Mouse (Mus musculus) cerebellum, adult 2 months (tissue): ENCODE results near the gene Ep400. TPM values are rescaled to one million over a fixed set of nuclear protein-coding genes. Genes with fewer than 3 reads are reported as not detected.

ENCODE experiments used
- DNase-seq, 2 experiments: peaks; one replicate each; pipeline ENCODE4 v3.0.0; 2021
- H3K27ac ChIP-seq: fragments of 200-500 bp; 2 replicates; pipeline ENCODE4 v1.5.1; 2012; ENCODE audit warnings: low read length, control low read depth, inconsistent platforms; ENCODE audit not compliant: insufficient read depth
- H3K27me3 ChIP-seq: fragments of 200-500 bp; 2 replicates; pipeline ENCODE4 v1.6.1; 2012; ENCODE audit warnings: inconsistent platforms, mild to moderate bottlenecking, low read length, moderate library complexity; ENCODE audit not compliant: control insufficient read depth, insufficient read depth
- H3K4me1 ChIP-seq: fragments of 200-500 bp; 2 replicates; pipeline ENCODE4 v1.6.1; 2011; ENCODE audit warnings: low read length; ENCODE audit not compliant: control insufficient read depth, insufficient read depth
- H3K4me3 ChIP-seq: fragments of 200-500 bp; replicated peaks from 2 replicates; pipeline ENCODE3; 2011; ENCODE audit warnings: mild to moderate bottlenecking, low read depth, low read length, control low read depth; ENCODE audit not compliant: insufficient read depth
- CTCF ChIP-seq: fragments of 200-500 bp; IDR thresholded peaks from 2 replicates; pipeline ENCODE4 v1.5.1; 2011; ENCODE audit warnings: low read depth, mild to moderate bottlenecking, control low read depth, low read length, moderate library complexity, borderline replicate concordance; ENCODE audit not compliant: insufficient read depth
- POLR2A ChIP-seq: fragments of 200-500 bp; IDR thresholded peaks from 2 replicates; pipeline ENCODE4 v1.6.1; 2011; ENCODE audit warnings: low read length, control low read depth, borderline replicate concordance; ENCODE audit not compliant: insufficient read depth
- WGBS: fragments of 180-500 bp; shearing (Covaris S2); methylation state at CpG from one replicate; pipeline ENCODE4 v1.1.7; 2018; 5-methylcytosine and 5-hydroxymethylcytosine counted together
- polyA plus RNA-seq: library from polyadenylated mRNA; depleted of rRNA; stranded (reverse); fragments of >200 nt; gene quantifications from 2 replicates; pipeline ENCODE4 v1.2.3, GENCODE M21; 2012; rRNA removed

The Ep400 gene
- 36.4 and 43.1 TPM in 2 replicates for polyA plus RNA-seq

GRCm38 (mm10) chr5:110770448-110771158 lies at the start of gene Ep400:
TSS of gene Ep400 (minus strand) at chr5:110770717.
- TF ChIP-seq POLR2A (peak; percentile 81), CTCF (peak; percentile 66)
- peak within 1 kb of the TSS; percentile 72 for H3K27ac ChIP-seq
- DNase-seq, result peak; percentile 100
- WGBS, result under 1% methylated on average over 83 of the region's 83 CpGs
- H3K27me3 ChIP-seq, result no peaks in the 10 kb centered on the region
- H3K4me3 ChIP-seq, result peak within 1 kb of the TSS; percentile 79
- 0 out of 2 replicates have a peak, but pooled peaks cover 3% of the 10 kb centered on the region for H3K4me1 ChIP-seq

- TF ChIP-seq CTCF (no peak), POLR2A (peak; percentile 89)
- Histone ChIP-seq H3K4me1 (peaks cover 13% of the 10 kb centered on the region), H3K27ac (peak within 1 kb of the TSS; percentile 62), H3K4me3 (peak within 1 kb of the TSS; percentile 84), H3K27me3 (no peaks in the 10 kb centered on the region)
- under 1% methylated on average over 69 of the region's 80 CpGs for WGBS
- DNase-seq, result peak; percentile 100
Measured at GRCm38 (mm10) chr5:110809667-110810325, 39.3 kb upstream of the Ep400 start, which contains the start of gene Ulk1. TSS of gene Ulk1 (minus strand) at chr5:110810097.

- H3K4me1 ChIP-seq, result peaks cover 17% of the 10 kb centered on the region
- under 1% methylated on average over 27 of the region's 27 CpGs for WGBS
Measured at GRCm38 (mm10) chr5:110808821-110809666, 38.5 kb upstream of the Ep400 start.

GRCm38 (mm10) chr5:110808061-110808631 lies 37.6 kb upstream of the Ep400 start:
- H3K27ac ChIP-seq, result peak overlapping the region; percentile 88
- peak overlapping the region; percentile 84 for H3K4me3 ChIP-seq
- WGBS, result under 1% methylated on average over 14 of the region's 14 CpGs
- no peaks in the 10 kb centered on the region for H3K27me3 ChIP-seq
- peak; percentile 92 to 94 for DNase-seq
- peaks cover 17% of the 10 kb centered on the region for H3K4me1 ChIP-seq
- no peak for TF ChIP-seq CTCF
- TF ChIP-seq POLR2A, result 0 out of 2 replicates have a peak, but pooled peaks have one; percentile 32

More at GRCm38 (mm10) chr5:110808821-110809666, 38.5 kb upstream of the Ep400 start:
- Histone ChIP-seq H3K27me3 (no peaks in the 10 kb centered on the region), H3K4me3 (peak overlapping the region; percentile 84), H3K27ac (peak overlapping the region; percentile 65)
- TF ChIP-seq POLR2A (no peak), CTCF (no peak)
- peak; percentile 55 to 60 for DNase-seq

GRCm38 (mm10) chr5:110807453-110807852 lies 36.9 kb upstream of the Ep400 start:
- TF ChIP-seq POLR2A (no peak), CTCF (no peak)
- peak overlapping the region; percentile 88 for H3K27ac ChIP-seq

GRCm38 (mm10) chr5:110806676-110807075 lies 36.2 kb upstream of the Ep400 start:
- TF ChIP-seq POLR2A (no peak), CTCF (no peak)
- H3K4me3 ChIP-seq, result peak overlapping the region; percentile 1
- 24% methylated on average over 1 of the region's 1 CpGs for WGBS

More at GRCm38 (mm10) chr5:110807453-110807852, 36.9 kb upstream of the Ep400 start:
- Histone ChIP-seq H3K27me3 (no peaks in the 10 kb centered on the region), H3K4me3 (peak overlapping the region; percentile 84), H3K4me1 (peaks cover 22% of the 10 kb centered on the region)
- DNase-seq, result peak in 1 of 2 experiments; percentile 25
- WGBS, result 44% methylated on average over 4 of the region's 4 CpGs

GRCm38 (mm10) chr5:110806154-110806553 lies 35.6 kb upstream of the Ep400 start:
- Histone ChIP-seq H3K27ac (no peak overlapping the region), H3K27me3 (no peaks in the 10 kb centered on the region), H3K4me1 (peaks cover 32% of the 10 kb centered on the region), H3K4me3 (no peak overlapping the region)
- no peak for TF ChIP-seq POLR2A
- no peak for TF ChIP-seq CTCF
- no peak for DNase-seq
- 80% methylated on average over 4 of the region's 4 CpGs for WGBS

More at GRCm38 (mm10) chr5:110806676-110807075, 36.2 kb upstream of the Ep400 start:
- H3K27me3 ChIP-seq, result no peaks in the 10 kb centered on the region
- DNase-seq, result no peak
- no peak overlapping the region for H3K27ac ChIP-seq
- peaks cover 27% of the 10 kb centered on the region for H3K4me1 ChIP-seq
